ENCODE assay signal across 11 mouse cellular contexts in the genomic region with DNA sequence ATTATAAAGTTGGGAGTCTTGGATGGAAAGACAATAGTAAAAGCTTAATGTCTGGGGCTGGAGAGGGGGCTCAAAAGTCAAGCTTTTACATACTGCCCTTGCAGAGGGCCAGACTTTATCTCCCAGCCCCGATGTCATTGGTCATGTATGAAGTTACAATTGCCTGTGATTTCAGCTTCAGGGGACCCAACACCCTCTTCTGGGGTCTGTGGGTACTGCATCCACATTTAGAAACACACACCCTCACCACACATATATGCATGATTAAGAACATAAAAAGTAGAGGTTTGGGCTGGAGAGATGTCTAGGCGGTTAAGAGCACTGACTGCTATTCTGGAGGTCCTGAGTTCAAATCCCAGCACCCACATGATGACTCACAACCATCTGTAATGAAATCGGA. TPM values are rescaled to one million over a fixed set of nuclear protein-coding genes. Genes with fewer than 3 reads are reported as not detected.
DNase-seq lines count a peak whose midpoint lies in the region; ATAC-seq and TF ChIP-seq lines count a peak whose summit lies in the region.
"Had no signal": no experiment of that assay in that cellular context is flagged by ENCODE, and none has a peak within 500 bp of the region (broad histone marks: within the 10 kb centered on the region; RNA-seq: fewer than 3 reads in every experiment).

No protein-coding gene starts in this region.

- peak; percentile 40 for TF ChIP-seq CTCF in heart, postnatal 0 days (IDR thresholded peaks at IDR 0.05; ENCODE audit: low read depth)
- peak; percentile 47 for TF ChIP-seq CTCF in lung, embryonic 14.5 days (IDR thresholded peaks at IDR 0.05; ENCODE audit: low read depth)
- TF ChIP-seq CTCF in lung, adult 2 months (IDR thresholded peaks at IDR 0.05; ENCODE audit: insufficient read depth, low read length): no peak

- no peaks in the 10 kb centered on the region; the same call in 1 of the 2 replicates for H3K9me3 ChIP-seq in heart, postnatal 0 days (replicated peaks; ENCODE audit: control insufficient read depth, low read length)
- H3K9me3 ChIP-seq in lung, embryonic 14.5 days (ENCODE audit: low read depth, low read length): no peaks in the 10 kb centered on the region
- H3K9me3 ChIP-seq: hindbrain, embryonic 15.5 days had no signal

- no peaks in the 10 kb centered on the region for H3K27me3 ChIP-seq in heart, postnatal 0 days (ENCODE audit: control insufficient read depth, insufficient read depth, low read length)
- no peaks in the 10 kb centered on the region for H3K27me3 ChIP-seq in lung, embryonic 14.5 days (ENCODE audit: insufficient read depth, low read length)
- H3K27me3 ChIP-seq: hindbrain, embryonic 15.5 days had no signal

- no peak for TF ChIP-seq POLR2A in lung, adult 2 months (IDR thresholded peaks at IDR 0.05; ENCODE audit: borderline replicate concordance, extremely low read depth, low read depth, low read length)

- H3K27ac ChIP-seq in heart, postnatal 0 days (ENCODE audit: low read depth): no peak overlapping the region
- H3K27ac ChIP-seq in lung, embryonic 14.5 days (ENCODE audit: low read depth): no peak overlapping the region
- H3K27ac ChIP-seq: hindbrain, embryonic 15.5 days had no signal

- 83% methylated on average over 3 of the region's 3 CpGs for WGBS in heart, postnatal 0 days
- 75% methylated on average over 3 of the region's 3 CpGs for WGBS in lung, embryonic 14.5 days
- WGBS in lung, adult 2 months: 71% methylated on average over 3 of the region's 3 CpGs

- no peaks in the 10 kb centered on the region for H3K4me1 ChIP-seq in heart, postnatal 0 days (ENCODE audit: control insufficient read depth, insufficient read depth)
- no peaks in the 10 kb centered on the region for H3K4me1 ChIP-seq in lung, embryonic 14.5 days (ENCODE audit: insufficient read depth)
- no peaks in the 10 kb centered on the region for H3K4me1 ChIP-seq in lung, adult 2 months (ENCODE audit: control insufficient read depth, insufficient read depth, low read length)
- H3K4me1 ChIP-seq: hindbrain, embryonic 15.5 days had no signal

- no peaks in the 10 kb centered on the region for H3K36me3 ChIP-seq in heart, postnatal 0 days (replicated peaks; ENCODE audit: control insufficient read depth, insufficient read depth, low read length)
- no peaks in the 10 kb centered on the region for H3K36me3 ChIP-seq in lung, embryonic 14.5 days (ENCODE audit: insufficient read depth)
- H3K36me3 ChIP-seq: hindbrain, embryonic 15.5 days had no signal

- no peak for DNase-seq in heart, postnatal 0 days (ENCODE audit: low spot score)
- DNase-seq in heart, adult 11 months: no peak
- DNase-seq in lung, embryonic 14.5 days: peak; percentile 20
- DNase-seq in lung, adult 2 months: no peak
- DNase-seq in R1 (ENCODE audit: low read depth, low spot score): peak; percentile 64
- no peak for DNase-seq in c-Kit-positive CD71-positive TER-119-positive erythroid progenitor cells, embryonic 14.5 days (ENCODE audit: low spot score)
- DNase-seq in thymus, adult 18-20 months: no peak
- DNase-seq: embryo, embryonic 11 days had no signal

- TF ChIP-seq EP300 in heart, postnatal 0 days (IDR thresholded peaks at IDR 0.05; ENCODE audit: low read depth): no peak

- 0 out of 2 replicates have a peak, but pooled peaks have one; percentile 16 for ATAC-seq in heart, postnatal 0 days (ENCODE audit: insufficient read depth, low read depth)
- no peak for ATAC-seq in lung, embryonic 14.5 days (ENCODE audit: insufficient read depth)
- 0 out of 2 replicates have a peak, but pooled peaks have one; percentile 48 for ATAC-seq in megakaryocyte progenitor cell, adult 5-6 weeks (replicated peaks; ENCODE audit: poor library complexity)

- H3K4me2 ChIP-seq in heart, postnatal 0 days (ENCODE audit: low read depth, low read length): no peak overlapping the region
- no peak overlapping the region for H3K4me2 ChIP-seq in lung, embryonic 14.5 days
- H3K4me2 ChIP-seq: hindbrain, embryonic 15.5 days; midbrain, embryonic 11.5 days had no signal

- no peak overlapping the region for H3K9ac ChIP-seq in heart, postnatal 0 days (replicated peaks; ENCODE audit: low read depth, low read length)
- no peak overlapping the region for H3K9ac ChIP-seq in lung, embryonic 14.5 days
- H3K9ac ChIP-seq: hindbrain, embryonic 15.5 days had no signal

- no peak overlapping the region for H3K4me3 ChIP-seq in heart, postnatal 0 days (ENCODE audit: low read depth, low read length)
- no peak overlapping the region for H3K4me3 ChIP-seq in lung, embryonic 14.5 days (ENCODE audit: low read depth, low read length)
- H3K4me3 ChIP-seq in lung, adult 2 months (replicated peaks; ENCODE audit: extremely low read depth, low read depth, low read length): no peak overlapping the region
- H3K4me3 ChIP-seq: hindbrain, embryonic 15.5 days had no signal

RNA-seq across cellular contexts. Expression of a gene that starts 23.9 kb away (rescaled TPM):
- 6.0 and 6.2 TPM in 2 replicates for total RNA-seq in heart, postnatal 0 days (2014; rRNA removed; ENCODE audit: low replicate concordance)
- 10.2 and 11.1 TPM in 2 replicates for polyA plus RNA-seq in heart, postnatal 0 days (2015; fragmentation: Nextera tagmentation; extraction: Ambion mirVana)
- polyA plus RNA-seq in lung, embryonic 14.5 days (2014; fragmentation: Nextera tagmentation; extraction: Ambion mirVana): 7.5 and 8.1 TPM in 2 replicates
- polyA plus RNA-seq in lung, adult 2 months (2012; rRNA removed): 20.4 and 22.6 TPM in 2 replicates
- not detected in 2 replicates for total RNA-seq in megakaryocyte progenitor cell, adult 5-6 weeks (2015)
- not detected in 2 replicates for total RNA-seq in megakaryocyte progenitor cell, adult 5-6 weeks (2017)

Comparison
In these comparisons a context has a peak if more than half of its experiments do, and no peak if none do; other contexts are left out.
1. DNase-seq: peak in lung, embryonic 14.5 days (single experiment) and R1 (single experiment); none in heart, postnatal 0 days (single experiment), heart, adult 11 months (single experiment), lung, adult 2 months (single experiment), c-Kit-positive CD71-positive TER-119-positive erythroid progenitor cells, embryonic 14.5 days (single experiment) and thymus, adult 18-20 months (0 of 2).